Mouse (Mus musculus) heart, embryonic 14.5 days (tissue): ENCODE data around the gene Stard3. TPM values are rescaled to one million over a fixed set of nuclear protein-coding genes. Genes with fewer than 3 reads are reported as not detected.

Source experiments
- ATAC-seq: fragments of 200-750 bp; cut with Nextera tagmentation; 2 replicates; pipeline ENCODE4 v1.8.0; 2017; ENCODE audit warnings: low read depth, moderate TSS enrichment; ENCODE audit not compliant: insufficient number of reproducible peaks, insufficient read depth, low FRiP score
- H3K27ac ChIP-seq, 2 experiments: fragments of 200-500 bp in 1 of 2; fragments of 300-500 bp in 1 of 2; sonication (generic) in 1 of 2; replicated peaks in 1 of 2; 2 replicates each; pipeline ENCODE4 v1.5.1; 2012 to 2014; ENCODE audit warnings: low read depth in 2 of 2, low read length in 2 of 2, control low read depth in 1 of 2, mild to moderate bottlenecking in 1 of 2, mixed read lengths in 1 of 2; ENCODE audit not compliant: control insufficient read depth in 1 of 2, insufficient read depth in 1 of 2
- H3K27me3 ChIP-seq: fragments of 300-500 bp; sonication (generic); 2 replicates; pipeline ENCODE4 v1.6.1; 2014; ENCODE audit warnings: mild to moderate bottlenecking, low read length, control low read depth; ENCODE audit not compliant: control insufficient read depth, insufficient read depth
- H3K36me3 ChIP-seq: fragments of 300-500 bp; sonication (generic); 2 replicates; pipeline ENCODE4 v1.6.1; 2014; ENCODE audit warnings: mild to moderate bottlenecking, control low read depth, low read length, mixed read lengths; ENCODE audit not compliant: control insufficient read depth, insufficient read depth
- H3K4me1 ChIP-seq, 2 experiments: fragments of 200-500 bp in 1 of 2; fragments of 300-500 bp in 1 of 2; sonication (generic) in 1 of 2; 2 replicates each; pipeline ENCODE4 v1.6.1; 2012 to 2014; ENCODE audit warnings: low read length in 2 of 2, control low read depth in 1 of 2, mixed read lengths in 1 of 2; ENCODE audit not compliant: control insufficient read depth in 2 of 2, insufficient read depth in 2 of 2
- H3K4me2 ChIP-seq: fragments of 300-500 bp; sonication (generic); 2 replicates; pipeline ENCODE4 v1.6.1; 2014; ENCODE audit warnings: mild to moderate bottlenecking, low read length
- H3K4me3 ChIP-seq, 2 experiments: fragments of 200-500 bp in 1 of 2; fragments of 300-500 bp in 1 of 2; sonication (generic) in 1 of 2; 2 replicates each; pipeline ENCODE4 v1.5.1; 2012 to 2014; ENCODE audit warnings: low read length in 2 of 2, mild to moderate bottlenecking in 2 of 2, control low read depth in 1 of 2, low read depth in 1 of 2, moderate library complexity in 1 of 2; ENCODE audit not compliant: control insufficient read depth in 1 of 2, insufficient read depth in 1 of 2
- H3K9ac ChIP-seq: fragments of 300-500 bp; sonication (generic); 2 replicates; pipeline ENCODE4 v1.6.1; 2014; ENCODE audit warnings: mild to moderate bottlenecking, low read length
- H3K9me3 ChIP-seq: fragments of 300-500 bp; sonication (generic); 2 replicates; pipeline ENCODE4 v1.6.1; 2016; ENCODE audit warnings: low read length, control low read depth; ENCODE audit not compliant: control insufficient read depth
- WGBS: fragments of 180-500 bp; shearing (Covaris S2); extraction: QIAGEN DNeasy Blood & Tissue Kit; methylation state at CpG from one replicate; pipeline ENCODE4 v1.1.7; 2014; 5-methylcytosine and 5-hydroxymethylcytosine counted together
- polyA plus RNA-seq: library from polyadenylated mRNA; unstranded; fragments of >200 nt; fragmentation: Nextera tagmentation; extraction: Ambion mirVana; gene quantifications from 2 replicates; pipeline ENCODE4 v1.2.1, GENCODE M21; 2014

The Stard3 gene
- polyA plus RNA-seq, 1 experiment from 2014 or later, result 33.1 TPM

- 69% methylated on average over 6 of the region's 6 CpGs for WGBS
- Histone ChIP-seq H3K4me1 (peaks cover 14 to 17% of the 10 kb centered on the region in 2 experiments), H3K9me3 (no peaks in the 10 kb centered on the region), H3K27ac (no peak overlapping the region), H3K9ac (no peak overlapping the region), H3K27me3 (no peaks in the 10 kb centered on the region), H3K4me3 (no peak overlapping the region), H3K4me2 (no peak overlapping the region), H3K36me3 (no peaks in the 10 kb centered on the region)
- no peak for ATAC-seq
These were observed 48.5 kb downstream of the Stard3 start for GRCm38 (mm10) chr11:98406621-98407020.

DNA sequence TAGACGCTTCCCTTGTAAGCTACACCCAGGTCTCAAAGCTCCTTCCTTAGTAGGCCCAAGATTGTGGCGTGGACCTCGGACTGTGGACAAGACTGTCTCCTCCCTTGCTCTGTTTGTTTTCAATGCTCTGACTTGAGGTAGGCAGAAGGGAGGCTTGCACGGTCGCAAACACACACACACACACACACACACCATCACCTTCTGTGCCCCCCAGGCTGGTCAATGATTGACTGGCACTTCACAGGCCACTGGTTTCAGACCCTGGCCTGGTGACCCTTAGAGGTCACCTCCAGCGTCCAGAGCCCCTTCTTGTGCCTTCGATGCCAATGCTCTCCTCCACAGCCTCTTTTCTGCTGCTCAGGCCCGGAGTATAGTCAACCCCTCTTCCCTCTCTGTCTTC lies 50.7 kb downstream of the Stard3 start:
- Histone ChIP-seq H3K27ac (peak overlapping the region; percentile 34 to 65; a peak in 3 of 4 replicates), H3K4me2 (peak overlapping the region; percentile 51), H3K9me3 (no peaks in the 10 kb centered on the region), H3K4me3 (peak overlapping the region in 1 of 2 experiments; percentile 3; a peak in 1 of 4 replicates), H3K27me3 (no peaks in the 10 kb centered on the region), H3K36me3 (no peaks in the 10 kb centered on the region), H3K4me1 (peaks cover 24 to 26% of the 10 kb centered on the region in 2 experiments), H3K9ac (peak overlapping the region; percentile 60)
- 64% methylated on average over 8 of the region's 8 CpGs for WGBS
- no peak for ATAC-seq

DNA sequence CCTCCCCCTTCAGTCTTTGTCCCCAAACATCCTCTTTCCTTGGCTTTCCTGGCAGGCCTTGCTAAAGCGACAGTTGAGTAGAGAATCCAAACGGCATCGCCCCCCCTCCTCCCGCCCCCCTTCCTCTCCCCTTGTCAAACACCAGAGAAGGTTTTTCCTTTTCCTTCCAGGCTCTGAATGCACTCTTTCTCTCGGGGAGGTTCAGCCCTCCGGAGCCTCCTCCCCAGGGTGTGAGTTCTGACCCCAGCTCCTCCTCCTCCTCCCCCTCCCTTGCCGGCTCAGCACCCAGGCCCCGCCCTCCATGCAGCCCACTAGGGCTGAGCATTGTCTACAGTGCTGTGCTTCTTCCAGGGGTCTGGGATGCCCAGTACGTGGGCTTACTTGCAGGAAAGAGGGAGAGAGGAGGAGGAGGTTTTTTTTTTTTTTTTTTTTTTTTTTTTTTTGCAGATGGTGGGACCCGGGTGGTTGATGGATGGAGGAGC lies 51.2 kb downstream of the Stard3 start:
- Histone ChIP-seq H3K4me2 (peak overlapping the region; percentile 51), H3K4me1 (peaks cover 29 to 31% of the 10 kb centered on the region in 2 experiments), H3K27me3 (no peaks in the 10 kb centered on the region), H3K27ac (peak overlapping the region in 1 of 2 experiments; percentile 65; a peak in 2 of 4 replicates), H3K36me3 (no peaks in the 10 kb centered on the region; the same call in 1 of the 2 replicates), H3K4me3 (peak overlapping the region in 1 of 2 experiments; percentile 3; a peak in 2 of 4 replicates), H3K9ac (peak overlapping the region; percentile 60), H3K9me3 (no peaks in the 10 kb centered on the region)
- peak; percentile 16; the same call in 1 of the 2 replicates for ATAC-seq
- WGBS, result 5% methylated on average over 9 of the region's 10 CpGs

DNA sequence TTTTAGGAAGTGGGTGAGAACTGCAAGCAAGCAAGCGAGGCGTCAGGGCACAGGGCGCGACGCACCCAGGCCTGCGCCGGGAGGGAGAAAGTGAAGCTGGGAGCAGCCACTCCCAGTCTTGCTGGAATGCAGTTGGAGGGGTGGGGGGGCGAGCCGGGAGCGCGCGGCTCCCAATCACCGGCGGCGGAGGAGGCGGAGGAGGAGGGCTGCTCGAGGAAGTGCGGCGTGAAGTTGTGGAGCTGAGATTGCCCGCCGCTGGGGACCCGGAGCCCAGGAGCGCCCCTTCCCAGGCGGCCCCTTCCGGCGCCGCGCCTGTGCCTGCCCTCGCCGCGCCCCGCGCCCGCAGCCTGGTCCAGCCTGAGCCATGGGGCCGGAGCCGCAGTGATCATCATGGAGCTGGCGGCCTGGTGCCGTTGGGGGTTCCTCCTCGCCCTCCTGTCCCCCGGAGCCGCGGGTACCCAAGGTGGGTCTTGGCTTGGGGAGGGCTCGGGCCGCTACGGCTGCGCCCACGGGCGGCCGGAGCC lies 54.2 kb downstream of the Stard3 start, which contains the start of gene Erbb2:
TSS of gene Erbb2 (plus strand) at position 198 of the 524 bp plus-strand sequence.
- Histone ChIP-seq H3K9ac (peak within 1 kb of the TSS; percentile 94), H3K4me2 (peak within 1 kb of the TSS; percentile 78), H3K4me3 (peak within 1 kb of the TSS; percentile 78 to 94), H3K27ac (peak within 1 kb of the TSS; percentile 89 to 94), H3K36me3 (peaks cover 10% of the 10 kb centered on the region; the same call in 1 of the 2 replicates), H3K4me1 (peaks cover 37 to 58% of the 10 kb centered on the region in 2 experiments), H3K27me3 (no peaks in the 10 kb centered on the region), H3K9me3 (no peaks in the 10 kb centered on the region)
- peak; percentile 82 for ATAC-seq
- under 1% methylated on average over 39 of the region's 49 CpGs for WGBS

GRCm38 (mm10) chr11:98412797-98413301 lies 54.7 kb downstream of the Stard3 start:
- Histone ChIP-seq H3K36me3 (peaks cover 10% of the 10 kb centered on the region; the same call in 1 of the 2 replicates), H3K27ac (peak overlapping the region; percentile 89 to 94), H3K4me2 (peak overlapping the region; percentile 78), H3K9ac (peak overlapping the region; percentile 94), H3K4me3 (peak overlapping the region; percentile 78 to 94), H3K9me3 (no peaks in the 10 kb centered on the region), H3K27me3 (no peaks in the 10 kb centered on the region), H3K4me1 (peaks cover 37 to 60% of the 10 kb centered on the region in 2 experiments)
- WGBS, result under 1% methylated on average over 40 of the region's 40 CpGs
- peak; percentile 23; the same call in 1 of the 2 replicates for ATAC-seq

GRCm38 (mm10) chr11:98413731-98414130 lies 55.6 kb downstream of the Stard3 start:
- H3K4me1 ChIP-seq, result peaks cover 37 to 68% of the 10 kb centered on the region in 2 experiments
- peak overlapping the region; percentile 11 to 94 for H3K27ac ChIP-seq
- no peaks in the 10 kb centered on the region for H3K9me3 ChIP-seq
- no peak for ATAC-seq
- 21% methylated on average over 7 of the region's 7 CpGs for WGBS
- H3K4me2 ChIP-seq, result peak overlapping the region; percentile 78
- peaks cover 17% of the 10 kb centered on the region; the same call in 1 of the 2 replicates for H3K36me3 ChIP-seq
- no peaks in the 10 kb centered on the region for H3K27me3 ChIP-seq
- H3K4me3 ChIP-seq, result peak overlapping the region; percentile 78 to 94
- H3K9ac ChIP-seq, result peak overlapping the region; percentile 94

DNA sequence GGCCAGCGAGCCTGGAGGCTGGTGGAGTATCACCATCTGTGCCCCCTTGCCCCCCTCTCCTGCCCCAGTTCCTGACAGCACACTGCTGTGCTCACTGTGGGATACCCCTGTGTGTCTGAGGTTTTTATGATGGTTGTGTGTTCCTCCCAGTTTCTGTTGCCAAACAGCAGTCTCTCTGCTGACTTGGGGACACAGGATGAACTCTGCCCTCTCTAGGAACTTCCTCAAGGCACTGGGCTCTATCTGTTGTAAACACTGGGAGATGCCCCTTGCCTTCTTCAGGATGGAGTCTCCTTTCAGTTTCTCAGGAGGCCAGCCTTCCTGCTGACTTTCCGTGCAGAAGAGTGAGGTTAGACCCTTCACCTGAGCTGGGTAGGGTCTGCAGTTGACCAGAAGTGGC lies 56.0 kb downstream of the Stard3 start:
- Histone ChIP-seq H3K36me3 (peaks cover 21% of the 10 kb centered on the region; the same call in 1 of the 2 replicates), H3K9me3 (no peaks in the 10 kb centered on the region), H3K27me3 (no peaks in the 10 kb centered on the region), H3K9ac (peak overlapping the region; percentile 94), H3K4me3 (peak overlapping the region; percentile 78 to 94), H3K4me1 (peaks cover 32 to 69% of the 10 kb centered on the region in 2 experiments), H3K4me2 (peak overlapping the region; percentile 78), H3K27ac (no peak overlapping the region)
- no peak for ATAC-seq
- WGBS, result 31% methylated on average over 2 of the region's 2 CpGs
